Mouse (Mus musculus): ENCODE data around the gene Erbb4.

The Erbb4 gene

DNA sequence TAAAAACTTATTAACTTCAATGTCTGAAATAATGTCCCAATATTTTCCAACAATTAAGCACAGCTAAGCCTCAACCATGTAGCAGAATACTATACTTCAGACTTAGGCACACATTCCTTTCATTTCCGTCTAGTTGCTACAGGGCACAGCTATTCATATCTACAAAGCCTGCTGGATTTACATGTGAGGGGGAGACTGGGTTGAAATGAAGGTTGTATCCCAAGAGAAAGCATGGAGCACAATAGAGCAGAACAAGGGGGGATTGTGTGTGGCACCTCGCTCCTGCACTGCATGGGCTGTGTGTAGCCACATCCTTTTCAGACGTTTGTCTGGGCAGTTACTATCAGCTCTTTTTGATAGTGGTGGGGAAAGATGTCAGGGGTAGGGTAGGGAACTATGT lies 83.0 kb downstream of the Erbb4 start:
- DNase-seq (ENCODE audit: low spot score in 2 of 2) = no peak

DNA sequence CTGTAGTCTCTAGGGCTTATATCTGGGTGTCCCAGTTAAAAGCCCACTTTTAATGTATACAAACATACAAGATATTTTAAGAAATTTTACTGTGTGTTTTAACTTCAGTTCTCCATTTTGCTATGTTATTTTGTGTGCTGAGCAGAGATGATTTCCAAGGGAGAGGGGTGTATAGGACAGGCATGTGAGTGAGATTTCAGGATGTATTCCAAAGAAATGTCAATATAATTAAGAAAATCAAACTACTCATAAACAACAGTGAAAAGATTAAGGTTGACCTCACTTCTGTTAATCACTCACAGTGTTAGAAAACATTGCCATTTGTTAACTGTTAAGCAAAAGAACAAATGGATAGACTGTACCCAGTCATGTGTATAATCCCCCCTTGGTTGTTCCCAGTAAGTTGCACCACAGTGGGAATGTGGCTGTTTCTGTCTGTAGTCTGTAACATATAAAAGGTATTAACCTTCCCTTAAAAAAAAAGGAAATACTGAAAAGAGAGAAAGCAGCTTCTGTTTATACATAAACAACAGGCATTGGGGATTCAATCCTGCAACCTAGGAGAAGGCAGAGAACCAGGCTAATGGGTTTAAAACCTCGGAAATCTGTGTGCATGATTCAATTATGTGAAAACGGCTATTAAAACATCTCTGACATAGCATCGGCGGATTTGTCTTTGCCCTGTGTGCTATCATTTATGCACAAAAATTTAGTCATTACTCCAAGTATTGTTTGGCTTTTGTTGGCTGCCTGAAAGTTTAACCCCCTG lies 84.5 kb downstream of the Erbb4 start:
- DNase-seq (ENCODE audit: low spot score in 2 of 2) = no peak

DNA sequence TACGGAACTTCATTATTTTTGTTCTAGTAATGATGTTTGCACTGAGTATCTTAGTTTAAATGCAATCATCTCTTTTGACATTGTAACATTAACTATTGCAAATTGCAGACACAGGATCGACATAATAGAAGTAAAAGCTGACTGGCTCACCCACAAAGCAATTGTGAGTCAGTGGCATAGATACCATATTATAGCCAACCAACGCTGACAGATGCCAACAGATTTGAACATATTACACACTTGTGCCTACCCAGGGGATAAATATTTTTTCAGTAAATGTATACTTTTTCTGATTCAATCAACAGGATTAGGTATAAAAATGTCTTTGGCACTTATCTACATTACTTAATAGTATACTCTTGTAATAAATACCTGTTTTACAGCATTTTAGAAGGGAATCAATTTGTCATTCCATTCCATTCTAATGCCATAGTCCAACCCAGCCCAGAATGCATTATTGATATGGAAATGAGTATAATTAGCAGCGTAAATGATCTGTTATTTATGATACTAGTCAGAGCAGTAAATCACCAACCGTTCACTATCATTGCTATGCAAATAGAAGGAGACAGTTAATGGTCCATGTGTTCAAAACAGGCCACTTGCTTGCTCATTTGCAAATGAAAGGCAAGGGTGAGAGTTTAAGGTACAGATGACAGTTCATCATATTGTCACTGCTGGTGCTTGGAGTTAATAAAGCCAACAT lies 97.9 kb downstream of the Erbb4 start:
- no peak for DNase-seq (ENCODE audit: low spot score in 2 of 2)

DNA sequence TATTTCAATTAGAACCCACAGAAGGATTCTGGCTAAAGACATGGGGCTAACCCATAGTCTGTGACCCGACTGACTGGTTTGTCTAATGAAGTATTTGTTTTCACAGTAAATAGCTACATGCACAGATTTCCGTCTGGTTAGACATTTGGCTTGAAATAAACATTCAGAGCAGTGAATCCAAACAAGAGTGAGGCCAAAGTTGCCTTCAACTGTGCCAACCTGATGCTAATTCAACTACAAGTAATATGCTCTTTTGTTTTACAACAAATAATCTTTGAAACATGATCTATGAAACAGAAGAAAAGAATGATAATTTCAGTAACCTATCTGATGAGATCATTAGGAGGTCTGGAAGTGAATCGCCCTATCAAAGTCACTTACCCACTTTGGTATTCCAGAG lies 106.5 kb downstream of the Erbb4 start:
- DNase-seq (ENCODE audit: low spot score in 2 of 2) = no peak

DNA sequence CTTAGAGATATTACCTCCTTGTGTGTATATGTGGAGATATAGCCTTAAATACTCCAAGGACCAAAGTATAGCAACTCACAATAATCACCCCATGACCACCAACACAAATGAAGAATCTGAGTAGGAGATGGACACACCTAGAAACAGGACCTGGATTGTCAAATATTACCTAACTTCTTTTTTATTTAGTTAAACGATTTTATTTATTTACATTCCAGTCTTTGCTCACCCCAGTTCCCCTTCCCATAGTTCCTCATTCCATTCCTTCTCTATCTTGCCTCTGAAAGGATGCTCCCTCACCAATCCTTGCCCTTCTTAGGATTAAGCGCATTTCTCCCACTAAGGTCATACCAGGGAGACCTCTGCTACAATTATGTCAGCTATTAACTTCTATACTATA lies 128.6 kb downstream of the Erbb4 start:
- no peak for DNase-seq (ENCODE audit: low spot score in 2 of 2)

DNA sequence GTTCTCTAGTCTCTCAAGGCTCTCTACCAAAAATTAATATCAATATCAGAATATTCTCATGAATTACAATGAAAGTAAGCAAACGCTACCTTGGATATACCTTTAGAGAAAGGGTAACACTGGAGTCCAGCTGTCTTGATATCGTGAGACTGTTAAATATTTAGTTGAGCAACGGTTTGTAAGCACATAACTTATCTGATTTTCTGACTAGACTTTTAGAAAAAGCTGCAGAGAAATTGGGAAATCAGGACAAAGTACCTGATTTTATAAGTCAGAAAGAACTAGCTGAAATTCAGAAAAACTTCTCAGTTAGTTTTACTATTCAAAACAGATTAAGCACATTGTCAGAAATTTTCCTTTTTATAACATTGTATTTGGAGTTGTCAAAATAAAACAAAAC lies 129.3 kb downstream of the Erbb4 start:
- DNase-seq (ENCODE audit: low spot score in 2 of 2) = no peak

DNA sequence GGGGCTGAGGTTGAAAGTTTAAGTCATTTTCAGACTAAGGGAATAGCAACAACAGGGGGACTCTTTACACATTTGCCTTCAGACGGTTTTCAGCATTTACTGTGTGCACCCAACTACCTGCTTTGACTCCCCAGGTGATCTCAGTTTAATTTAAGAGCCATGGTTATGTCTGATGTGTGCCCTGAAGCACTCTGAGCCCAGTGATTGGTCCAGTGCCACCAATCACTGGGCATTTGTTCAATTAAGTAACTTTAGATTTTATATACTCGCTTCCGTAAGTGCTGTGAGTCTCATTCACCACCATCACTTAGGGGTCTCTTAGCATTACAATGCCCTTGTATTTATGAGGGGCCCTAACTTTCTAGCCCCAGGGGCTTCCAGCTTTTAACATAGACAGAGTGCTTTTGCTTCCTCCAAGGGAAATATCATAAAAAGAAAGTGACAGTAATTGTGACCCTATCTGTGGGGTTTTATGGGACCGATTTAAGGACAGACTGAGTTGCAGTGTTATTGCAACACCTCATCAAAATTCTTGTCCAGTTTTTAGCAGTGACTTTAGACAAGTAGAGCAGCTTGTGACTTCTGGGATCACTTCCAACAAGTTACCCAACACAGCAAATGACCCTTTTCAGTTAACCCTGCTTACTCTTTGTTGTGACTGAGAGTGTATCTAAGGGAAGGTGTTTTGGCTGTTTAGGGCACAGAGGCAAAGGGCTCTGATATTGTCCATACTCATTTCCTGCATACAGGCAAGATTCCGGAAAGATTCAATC lies 134.3 kb downstream of the Erbb4 start:
- no peak for DNase-seq (ENCODE audit: low spot score in 2 of 2)

DNA sequence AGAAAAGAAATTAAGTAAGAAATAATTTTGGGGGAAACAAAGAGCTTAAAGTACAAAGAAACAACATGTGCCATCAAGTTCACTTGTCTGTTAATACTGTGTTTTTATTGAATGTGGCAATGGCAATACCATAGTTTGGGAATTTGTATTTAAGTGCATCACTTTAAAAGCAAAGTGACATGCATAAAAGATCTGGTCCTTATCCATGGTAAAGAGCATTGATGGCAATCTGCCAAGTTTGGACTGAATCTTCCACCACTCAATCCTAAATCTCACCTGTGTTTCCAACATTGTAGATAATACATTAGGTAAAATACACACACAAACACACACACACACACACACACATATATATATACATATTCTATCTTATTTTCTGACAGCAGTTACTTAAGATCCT lies 143.7 kb downstream of the Erbb4 start:
- no peak for DNase-seq (ENCODE audit: low spot score in 2 of 2)

DNA sequence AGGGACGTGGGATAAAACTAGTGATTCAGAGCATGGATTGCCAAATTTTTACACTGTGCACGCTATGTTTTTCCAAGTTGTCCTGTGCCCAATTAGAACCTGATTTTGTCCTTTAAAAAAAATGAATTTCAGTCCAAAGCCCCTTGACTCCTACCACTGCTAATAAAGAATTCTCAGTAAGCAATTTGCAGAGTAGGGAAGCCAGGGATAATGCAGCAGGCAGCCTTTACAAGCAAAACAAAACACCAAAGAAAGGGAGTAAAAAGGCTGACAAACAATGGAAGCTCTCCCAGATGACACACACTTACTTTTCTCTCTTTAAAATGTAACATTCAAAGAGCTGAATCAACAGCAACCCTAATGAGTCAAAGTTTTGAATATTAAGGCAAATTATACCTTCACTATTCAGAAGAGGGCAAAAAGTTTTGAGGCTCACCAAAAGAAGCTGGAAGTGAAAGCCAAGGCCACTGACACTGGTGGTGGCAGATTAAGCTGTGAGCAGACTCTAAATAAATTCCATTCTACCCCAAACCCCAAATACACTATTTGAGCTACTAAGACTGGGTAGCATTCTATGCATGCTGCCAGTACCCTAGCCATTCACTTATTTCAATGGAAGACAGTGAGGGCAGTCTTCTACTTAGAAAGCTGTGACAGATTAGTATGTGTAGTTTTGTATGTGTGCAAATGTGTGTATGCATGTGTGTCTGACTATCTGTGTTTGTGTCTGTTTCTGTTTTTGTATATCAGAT lies 146.3 kb downstream of the Erbb4 start:
- DNase-seq (ENCODE audit: low spot score in 2 of 2) = no peak

DNA sequence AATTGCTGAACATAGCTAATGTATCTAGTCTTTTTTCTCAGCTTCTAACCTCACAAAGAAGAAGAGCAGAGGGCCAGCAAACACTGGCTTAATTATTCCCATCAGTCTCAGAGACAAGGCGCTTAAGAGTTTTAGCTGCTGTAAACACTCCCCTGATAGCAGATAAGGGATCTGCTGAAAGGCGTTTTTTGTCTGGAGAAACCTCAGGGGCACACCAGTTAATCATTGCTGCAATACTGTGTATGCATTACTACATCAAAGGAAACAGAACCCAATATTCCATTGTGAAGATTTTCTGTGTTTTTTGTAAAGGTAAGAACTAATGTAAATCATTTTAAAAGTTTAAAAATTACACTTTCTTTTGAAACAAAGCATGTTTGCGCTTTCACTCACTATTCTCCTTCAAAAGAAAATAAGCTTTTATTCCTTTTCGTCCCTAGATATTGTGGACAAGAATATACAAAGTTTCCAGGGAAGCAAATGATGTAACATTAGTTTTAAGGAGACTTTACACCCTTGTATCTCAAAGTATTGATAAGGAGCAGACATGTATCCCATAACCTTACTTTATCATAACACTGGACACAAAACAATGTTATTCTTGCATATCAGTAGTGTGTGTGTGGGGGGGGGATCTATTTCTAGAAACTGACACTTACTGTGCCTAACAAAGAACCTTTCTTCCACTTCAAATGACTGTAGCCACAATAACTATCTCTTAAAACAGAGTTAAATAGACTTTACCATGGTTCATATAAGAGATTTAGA lies 150.9 kb downstream of the Erbb4 start:
- no peak for DNase-seq (ENCODE audit: low spot score in 2 of 2)

DNA sequence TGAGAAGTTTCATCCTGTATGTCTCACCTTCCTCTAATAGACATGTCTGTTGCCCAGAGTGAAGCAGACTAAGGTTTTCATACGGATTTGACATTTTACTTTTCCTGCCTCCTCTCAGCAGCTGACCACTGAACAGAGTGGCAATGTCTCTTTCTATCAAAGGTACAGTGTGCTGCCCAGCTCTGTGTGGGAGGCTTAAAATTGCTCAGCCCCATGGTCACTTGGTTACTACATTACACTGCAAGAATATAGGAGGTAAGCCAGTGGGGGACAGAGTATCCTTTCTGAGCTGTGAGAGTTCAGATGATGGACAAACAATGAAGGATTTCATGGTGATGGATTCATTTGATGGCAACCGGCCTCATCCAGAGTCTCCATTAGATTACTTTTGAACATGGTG lies 152.4 kb downstream of the Erbb4 start:
- no peak for DNase-seq (ENCODE audit: low spot score in 2 of 2)

DNA sequence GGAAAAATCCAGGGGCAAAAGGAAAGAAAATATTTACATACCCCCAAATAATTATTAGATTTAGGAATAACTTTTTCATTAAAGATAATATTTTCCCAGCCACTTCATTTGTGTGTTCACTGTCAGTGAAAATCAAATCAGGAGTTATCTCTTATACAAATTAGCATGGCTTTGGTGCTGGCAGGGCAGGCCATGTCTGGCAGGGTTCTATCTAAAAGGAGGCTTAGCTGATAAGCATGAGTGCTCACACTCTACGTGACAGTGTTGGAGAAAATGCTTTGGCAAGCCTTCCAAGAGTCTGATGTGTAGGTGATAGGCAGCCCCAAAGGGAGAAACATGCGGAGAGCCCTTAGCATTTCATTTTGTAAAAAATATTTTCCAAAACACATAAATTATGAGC lies 164.7 kb downstream of the Erbb4 start:
- no peak for DNase-seq (ENCODE audit: low spot score in 2 of 2)

DNA sequence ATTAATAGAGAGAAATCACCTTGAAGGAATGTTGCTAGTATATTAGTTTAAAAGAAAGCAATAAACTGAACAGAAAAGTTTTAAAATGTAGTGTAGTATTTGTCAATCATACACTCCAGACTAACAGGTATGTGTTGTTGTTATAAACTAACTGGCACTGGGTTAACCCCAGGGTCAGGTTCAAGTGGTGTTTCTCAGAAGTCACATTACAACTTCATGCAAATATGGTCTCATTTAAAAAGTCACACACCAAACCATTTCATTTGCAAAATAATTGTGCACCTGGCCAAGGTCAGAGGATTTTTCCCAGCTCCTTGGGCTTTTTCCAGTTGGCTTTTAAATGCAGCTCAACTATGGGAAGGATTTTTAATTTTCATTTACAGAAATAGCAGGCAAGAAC lies 173.1 kb downstream of the Erbb4 start:
- no peak for DNase-seq (ENCODE audit: low spot score in 2 of 2)

DNA sequence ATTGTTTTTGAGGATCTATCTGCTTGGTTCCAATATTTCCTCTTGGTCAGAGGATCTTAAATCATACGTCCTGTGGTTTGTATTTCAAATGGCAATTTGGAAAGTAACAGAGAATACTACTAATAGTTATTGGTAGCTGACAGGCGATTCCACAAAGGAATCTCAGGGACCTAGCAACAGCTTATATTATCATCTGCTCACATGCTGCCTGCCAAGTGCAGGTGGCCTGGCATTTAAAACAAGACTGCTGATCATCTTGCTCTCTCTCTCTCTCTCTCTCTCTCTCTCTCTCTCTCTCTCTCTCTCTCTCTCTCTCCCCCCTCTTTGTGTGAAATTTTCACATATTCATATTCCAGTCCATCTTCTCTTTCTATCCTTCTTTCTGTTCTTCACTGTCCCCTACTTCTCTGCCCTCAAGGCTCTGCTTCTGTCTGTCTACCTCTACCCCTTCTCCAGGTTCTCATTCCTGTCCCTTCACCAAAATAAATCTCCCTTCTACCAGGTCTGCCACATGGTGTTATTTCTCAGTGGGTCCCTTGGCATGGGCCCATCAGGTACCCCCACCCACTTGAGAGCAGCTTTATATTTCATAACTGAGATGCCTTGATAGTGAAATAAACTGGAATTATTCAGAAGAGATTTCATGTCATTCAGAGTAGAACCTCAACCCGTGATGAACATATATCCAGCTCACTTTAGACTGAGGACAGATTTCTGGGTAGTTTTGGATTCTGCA lies 174.4 kb downstream of the Erbb4 start:
- DNase-seq (ENCODE audit: low spot score in 2 of 2) = no peak

DNA sequence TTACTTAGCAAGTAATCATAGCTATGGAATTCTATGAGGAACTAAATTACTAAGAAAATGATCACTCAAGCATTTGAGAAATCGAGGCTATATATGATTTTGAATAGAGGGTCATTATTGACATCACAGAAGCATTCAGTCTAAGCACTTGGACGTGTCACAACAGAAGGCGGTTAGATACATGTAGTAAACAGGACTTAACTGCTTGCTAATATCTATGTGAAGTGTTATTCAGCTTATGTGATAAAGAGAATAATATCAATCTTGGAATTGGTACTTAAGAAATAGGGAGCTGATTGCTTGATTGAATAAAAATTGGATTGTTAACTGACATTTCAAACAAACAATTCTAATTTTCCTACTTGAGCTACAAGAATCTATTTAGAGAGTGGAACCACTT lies 190.0 kb downstream of the Erbb4 start:
- DNase-seq (ENCODE audit: low spot score in 2 of 2) = no peak

DNA sequence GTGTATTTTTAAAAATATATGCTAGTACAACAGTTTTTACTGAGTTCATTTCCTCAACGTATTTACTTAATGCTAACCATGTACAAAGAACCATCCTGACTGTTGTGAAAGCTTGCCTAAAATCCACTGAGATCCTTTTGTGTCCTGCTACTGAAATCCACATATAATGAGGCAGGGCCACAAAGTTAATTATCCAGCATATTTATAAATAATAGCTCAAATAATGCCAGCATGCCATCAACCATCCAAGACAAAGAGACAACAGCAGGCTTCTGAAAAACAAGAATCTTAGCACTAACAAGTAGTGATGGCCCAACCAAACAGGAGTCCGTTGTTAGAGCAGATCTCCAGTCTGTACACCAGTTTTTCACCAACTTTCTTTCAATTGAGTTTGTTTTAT lies 215.8 kb downstream of the Erbb4 start:
- DNase-seq (ENCODE audit: low spot score in 2 of 2) = no peak

DNA sequence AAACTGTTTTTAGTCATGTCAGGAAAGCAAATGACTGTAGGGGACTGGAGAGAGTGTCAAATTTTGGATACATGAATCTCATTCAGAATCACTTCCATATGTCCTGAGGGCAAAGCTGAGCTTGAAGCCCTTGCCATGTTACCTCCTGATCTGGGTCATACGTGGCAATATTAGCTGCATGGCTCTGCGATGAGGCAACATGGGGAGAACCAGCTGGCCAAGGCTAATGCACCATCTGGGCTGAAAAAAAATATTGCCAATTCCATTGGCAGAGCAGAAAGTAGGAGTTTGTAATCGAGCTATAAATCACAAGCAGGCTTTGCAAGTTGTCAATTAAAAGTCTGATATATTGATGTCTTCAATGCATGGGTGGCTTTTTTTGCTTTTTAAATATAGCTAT lies 221.0 kb downstream of the Erbb4 start:
- DNase-seq (ENCODE audit: low spot score in 2 of 2) = peak in 1 of 2 experiments; percentile 37

DNA sequence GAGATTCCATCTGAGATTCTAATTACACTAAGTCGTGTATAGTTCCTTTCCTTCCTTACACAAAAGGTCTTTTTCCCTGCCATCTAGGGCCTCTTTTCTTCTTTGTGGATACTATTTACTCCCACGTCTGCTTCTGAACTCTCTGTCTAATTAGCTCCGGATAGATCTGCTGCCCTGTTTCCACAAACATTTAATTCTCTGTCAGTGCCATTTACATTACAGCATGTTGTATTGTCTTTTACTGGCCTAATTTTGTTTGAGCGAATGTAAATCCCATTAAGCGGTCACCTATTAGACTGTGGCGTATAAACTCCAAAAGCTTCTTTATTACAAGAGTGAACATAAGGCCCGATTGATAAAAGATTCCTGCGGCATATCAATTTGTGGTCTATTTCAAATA lies 232.9 kb downstream of the Erbb4 start:
- no peak for DNase-seq (ENCODE audit: low spot score in 2 of 2)

DNA sequence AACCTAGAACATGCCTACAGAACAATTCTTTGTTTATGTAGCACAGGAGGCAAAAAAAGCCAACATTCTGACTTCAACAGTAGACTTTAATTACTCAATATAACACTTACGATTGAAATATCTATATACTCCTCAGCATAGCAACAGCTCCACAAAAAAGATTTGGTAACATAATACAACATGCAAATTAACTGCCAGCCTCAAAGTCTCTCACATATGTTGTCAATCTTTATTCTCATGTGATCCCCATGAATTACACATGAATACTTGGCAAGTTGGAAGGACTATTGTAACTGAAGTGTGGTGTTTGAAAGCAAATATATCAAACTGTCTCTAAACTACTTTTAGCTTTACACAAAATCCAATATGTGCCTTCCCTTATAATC lies 234.2 kb downstream of the Erbb4 start:
- no peak for DNase-seq (ENCODE audit: low spot score in 2 of 2)

DNA sequence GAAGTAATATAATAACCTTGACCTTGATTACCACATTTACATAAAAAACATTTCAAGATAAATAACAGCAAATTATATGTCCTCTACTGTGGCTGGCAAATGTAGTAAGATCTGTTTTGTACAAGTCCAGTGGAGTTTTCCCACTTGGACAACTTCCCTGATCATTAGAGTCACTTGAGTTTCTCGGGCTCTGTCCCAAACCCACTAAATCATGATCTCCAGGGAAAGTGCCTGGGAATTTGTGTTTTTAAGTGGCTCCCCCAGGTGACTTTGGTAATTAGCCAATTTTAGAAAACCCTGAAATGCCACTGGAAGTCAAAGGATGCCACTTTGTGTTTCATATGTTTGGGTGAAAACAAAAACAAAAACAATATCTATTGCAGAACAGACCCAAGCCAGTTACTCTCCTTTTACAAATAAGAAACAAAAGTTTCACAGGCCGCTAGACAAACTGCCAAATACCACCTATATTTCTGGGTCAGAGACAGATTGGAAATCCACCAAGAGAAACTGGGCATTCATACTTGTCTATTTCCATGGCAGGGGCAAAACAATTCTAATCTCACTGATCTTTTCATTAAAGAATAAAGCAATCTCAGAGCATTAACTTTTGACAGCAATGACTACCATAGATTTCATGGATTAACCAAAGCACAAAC lies 234.8 kb downstream of the Erbb4 start:
- DNase-seq (ENCODE audit: low spot score in 2 of 2) = no peak
